Mouse (Mus musculus) T-helper 17 cell (primary cell): ENCODE data around the gene B4galnt2.
"Not testable (repeated sequence)": the region's sequence is repeated elsewhere in the genome, so short reads cannot be mapped to it uniquely, and the experiment has no call there.

Experiments used
- in situ Hi-C, 2 experiments: fragments of 300-600 bp; cut with MboI, MseI; formaldehyde crosslinking; loops; 1 replicate in 1 of 2; 2 replicates in 1 of 2; pipeline ENCODE4 v1.15.1; 2025; ENCODE audit warnings: high pct_unique_total_duplicates in 2 of 2

The B4galnt2 gene

DNA sequence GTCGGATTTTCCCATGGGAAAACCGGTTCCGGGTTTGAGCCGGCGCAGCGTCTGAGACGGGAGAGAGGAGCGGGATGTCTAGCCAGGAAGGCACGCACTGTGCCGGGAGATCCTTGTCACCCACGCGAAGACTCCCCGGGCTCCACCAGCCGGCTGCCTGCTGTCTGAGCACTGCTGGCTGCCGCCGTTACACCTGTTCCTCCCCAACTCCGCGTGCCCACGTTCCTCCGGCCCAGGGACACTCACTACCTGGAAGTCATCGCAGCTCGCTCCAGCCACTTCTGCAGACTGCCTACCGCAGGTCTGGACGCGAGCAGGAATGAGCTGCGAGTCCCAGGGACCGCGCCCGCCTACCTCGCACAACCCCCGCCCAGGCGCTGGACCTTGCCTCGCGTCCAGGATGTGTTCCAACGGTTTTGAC, at the start of gene B4galnt2:
TSS of gene B4galnt2 (minus strand) at position 321 of the 421 bp plus-strand sequence.
- in situ Hi-C loops: no loop called here

GRCm38 (mm10) chr11:95963304-95963703, 48.6 kb upstream of the B4galnt2 start:
- in situ Hi-C loops: no loop called here

DNA sequence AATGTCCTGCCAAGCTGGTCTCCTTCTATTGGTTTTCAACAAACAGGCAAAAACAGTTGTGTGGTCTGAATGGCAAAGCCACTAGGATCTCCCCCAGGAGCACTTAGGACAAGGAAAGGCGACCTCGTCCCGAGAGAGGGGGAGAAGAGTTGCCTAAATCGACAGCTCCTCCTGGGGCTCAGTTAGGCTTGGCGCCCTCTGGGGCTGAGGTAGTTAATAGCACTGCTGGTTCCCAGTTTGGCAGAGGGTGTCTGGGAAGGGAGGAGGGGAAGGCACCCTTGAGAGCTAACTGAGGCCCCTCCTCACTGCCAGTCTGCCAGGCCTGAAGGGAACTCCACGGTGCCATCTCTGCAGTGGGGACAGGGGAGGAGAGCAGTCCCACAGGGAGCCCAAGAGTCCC, 44.5 kb upstream of the B4galnt2 start:
- in situ Hi-C loops: no loop called here

GRCm38 (mm10) chr11:95958251-95958650, 43.6 kb upstream of the B4galnt2 start:
- in situ Hi-C loops: no loop called here

DNA sequence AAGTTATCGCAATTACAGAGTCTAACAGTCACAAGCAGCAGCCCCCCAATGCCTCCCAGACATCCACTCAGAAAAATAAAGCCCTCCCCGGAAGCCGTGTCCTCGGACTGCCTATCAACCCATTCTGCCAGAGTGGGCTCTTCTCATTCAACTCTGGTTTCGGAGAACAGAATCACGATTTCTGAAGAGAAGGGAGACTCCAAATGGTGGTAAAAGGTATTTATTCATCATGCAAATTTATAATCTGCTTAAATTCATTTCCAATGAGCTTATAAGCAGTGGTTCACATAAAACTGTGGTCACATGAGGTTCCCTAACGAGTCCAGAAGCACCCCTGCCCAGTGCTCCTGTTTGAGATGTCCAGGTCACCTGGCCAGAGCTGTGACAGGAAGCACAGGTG, 42.7 kb upstream of the B4galnt2 start:
- in situ Hi-C loops: no loop called here

GRCm38 (mm10) chr11:95953313-95953712, 38.6 kb upstream of the B4galnt2 start:
- in situ Hi-C loops: no loop called here

- in situ Hi-C loops: loop anchor here in 1 of 2 experiments (5.0 kb wide), 1 partner anchor 64 kb away; no protein-coding TSS in a partner anchor
Measured at GRCm38 (mm10) chr11:95945838-95946472, 31.3 kb upstream of the B4galnt2 start.

DNA sequence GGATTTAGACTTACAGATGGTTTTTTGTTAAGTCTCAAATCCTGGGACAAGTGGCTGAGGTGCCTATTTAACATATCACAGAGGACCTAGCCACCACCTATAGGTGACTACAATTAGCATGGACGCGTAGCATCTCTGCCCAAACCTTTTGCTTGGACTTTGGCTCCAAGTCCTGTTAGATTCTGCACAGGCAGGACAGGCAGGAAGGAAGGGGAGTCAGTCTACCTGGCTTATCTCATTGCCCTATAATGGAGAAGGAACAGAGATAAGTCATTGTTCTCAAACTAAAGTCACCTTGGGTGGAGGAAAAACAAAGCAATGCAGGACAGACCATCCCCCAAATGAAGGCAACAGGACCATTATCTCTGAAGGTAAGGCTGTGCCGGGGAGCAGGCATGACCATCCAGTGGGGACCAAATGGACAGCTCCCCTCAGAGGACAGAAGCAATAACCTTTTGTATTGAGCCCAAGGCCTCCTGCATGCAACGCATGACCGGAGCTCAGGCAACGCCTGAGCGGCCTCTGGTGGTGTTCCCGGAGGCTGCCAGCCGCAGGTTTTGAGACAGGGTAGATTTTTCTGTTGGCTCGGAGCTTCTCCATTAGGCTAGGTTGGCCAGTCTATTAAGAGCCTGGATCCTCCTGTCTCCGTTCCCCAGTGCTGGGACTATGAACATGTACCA, 25.3 kb upstream of the B4galnt2 start:
- in situ Hi-C loops: no loop called here

- in situ Hi-C loops: no loop called here
Measured at GRCm38 (mm10) chr11:95936409-95936808, 21.7 kb upstream of the B4galnt2 start.

- in situ Hi-C loops: not testable (repeated sequence)
Measured at GRCm38 (mm10) chr11:95932168-95932567, 17.5 kb upstream of the B4galnt2 start.

DNA sequence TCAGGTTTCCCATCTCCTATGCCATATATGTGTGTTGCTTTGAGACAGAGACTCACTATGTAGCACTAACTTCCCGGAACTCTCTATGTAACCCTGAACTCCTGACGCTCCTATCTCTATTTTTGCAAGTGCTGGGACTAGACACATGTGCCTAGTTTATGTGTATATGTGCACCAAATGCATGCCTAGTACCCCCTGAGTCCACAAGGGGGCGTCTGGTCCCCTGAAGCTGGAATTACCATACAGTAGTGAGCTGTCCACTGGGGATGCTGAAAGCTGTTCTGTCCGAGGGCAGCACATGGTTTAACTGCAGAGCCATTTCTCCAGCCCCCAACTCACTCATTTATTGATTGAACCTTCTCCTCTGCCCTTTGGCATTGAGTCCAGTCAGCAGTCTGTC, 11.7 kb upstream of the B4galnt2 start:
- in situ Hi-C loops: no loop called here

- in situ Hi-C loops: no loop called here
Measured at GRCm38 (mm10) chr11:95925976-95926375, 11.3 kb upstream of the B4galnt2 start.

GRCm38 (mm10) chr11:95924215-95924614, 9.5 kb upstream of the B4galnt2 start:
- in situ Hi-C loops: no loop called here

DNA sequence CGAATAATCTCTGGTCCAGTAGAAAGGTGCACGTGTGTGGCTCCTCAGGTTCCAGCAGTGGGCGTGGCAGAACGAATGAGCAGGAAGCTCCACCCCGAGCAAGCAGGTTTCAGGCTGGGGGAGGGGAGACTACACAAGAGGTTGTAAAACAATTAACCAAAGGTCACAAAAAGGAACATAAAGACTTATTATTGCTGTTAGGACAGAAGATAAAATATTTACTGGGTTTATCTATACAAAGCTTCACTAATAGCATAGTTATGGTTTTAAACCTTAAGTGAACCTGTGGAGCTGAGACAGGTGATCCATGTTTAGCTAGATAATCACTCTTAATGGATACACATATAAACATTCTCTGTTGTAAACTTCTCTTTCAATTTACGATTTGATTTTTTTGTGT, 8.8 kb upstream of the B4galnt2 start:
- in situ Hi-C loops: not testable (repeated sequence)

DNA sequence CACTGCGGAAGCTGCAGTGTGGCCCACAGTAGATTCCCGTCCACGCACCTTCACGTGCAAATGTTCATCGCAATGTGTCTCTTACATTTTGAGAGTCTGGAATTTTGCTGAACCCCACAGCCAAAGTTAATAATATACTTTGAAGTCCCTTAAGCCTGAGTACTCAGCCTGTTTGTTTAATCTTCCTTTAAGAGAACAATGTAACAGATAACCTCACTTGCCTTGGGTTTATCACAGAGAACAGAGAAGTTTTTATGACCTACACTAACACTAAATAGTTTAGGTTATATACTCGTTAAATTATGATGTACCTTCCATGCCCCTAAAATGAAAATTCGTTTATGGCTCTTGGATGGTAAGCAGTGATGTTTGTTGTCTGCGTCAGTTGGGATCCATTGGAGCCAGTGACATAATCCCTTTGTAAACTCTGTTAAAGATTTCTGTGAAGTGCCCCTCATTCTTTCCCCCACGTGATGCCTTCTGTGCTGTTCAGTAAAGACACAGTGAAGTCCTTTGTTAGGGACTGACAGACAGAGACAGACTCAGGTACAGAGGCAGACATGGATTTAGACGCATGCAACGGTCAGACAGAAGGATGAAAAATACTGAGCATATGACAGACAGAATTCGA, 7.4 kb upstream of the B4galnt2 start:
- in situ Hi-C loops: no loop called here

DNA sequence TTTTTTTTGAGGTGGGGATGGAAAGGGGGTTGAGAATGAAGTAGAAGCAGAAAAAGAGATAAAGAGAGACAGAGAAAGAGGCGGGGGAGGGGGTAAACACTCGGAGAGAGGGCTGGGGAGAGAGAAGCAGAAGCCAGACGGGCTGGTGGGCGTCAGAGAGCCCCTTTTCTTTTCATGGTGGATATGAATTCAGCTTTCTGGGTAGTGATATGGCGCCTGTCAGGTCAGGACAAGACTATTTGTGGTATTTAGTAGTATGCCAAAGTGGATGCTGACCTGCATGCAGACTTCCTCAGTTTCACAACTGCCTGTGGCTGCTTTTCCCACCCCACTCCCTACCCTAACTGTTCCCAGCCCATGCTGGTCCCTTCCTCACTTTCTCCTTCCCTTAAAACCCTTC, 1.7 kb upstream of the B4galnt2 start:
- in situ Hi-C loops: no loop called here

GRCm38 (mm10) chr11:95915006-95915710, 467 bp upstream of the B4galnt2 start:
- in situ Hi-C loops: no loop called here

DNA sequence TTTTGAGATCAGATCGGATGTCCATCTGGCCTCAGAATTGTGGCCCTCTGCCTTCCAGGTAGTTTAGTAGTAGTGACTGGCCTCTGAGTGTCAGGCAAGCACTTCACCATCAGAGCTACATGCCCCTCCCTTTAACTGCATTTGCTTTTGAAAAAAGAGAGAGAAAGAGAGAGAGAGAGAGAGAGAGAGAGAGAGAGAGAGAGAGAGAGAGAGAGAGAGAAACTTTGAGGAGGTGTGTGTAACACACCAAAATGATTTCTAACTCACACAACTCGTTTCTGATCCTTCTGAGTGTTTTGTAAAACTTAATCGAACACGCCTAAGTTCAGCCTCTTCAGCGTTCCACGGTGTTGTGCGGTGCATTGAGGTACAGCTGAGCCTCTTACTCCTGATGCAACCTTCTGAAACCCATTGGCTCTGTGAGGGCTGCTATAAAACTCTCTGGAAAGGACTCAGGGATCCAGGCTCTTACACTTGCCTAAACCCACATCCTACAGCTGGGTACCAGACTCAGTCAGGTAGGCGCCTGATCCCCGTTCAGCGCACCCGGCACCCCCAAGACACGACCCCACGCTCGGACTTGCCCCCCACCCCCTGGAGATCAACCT, 628 bp downstream of the B4galnt2 start:
- in situ Hi-C loops: no loop called here

GRCm38 (mm10) chr11:95911579-95911978, 3.1 kb downstream of the B4galnt2 start:
- in situ Hi-C loops: no loop called here

DNA sequence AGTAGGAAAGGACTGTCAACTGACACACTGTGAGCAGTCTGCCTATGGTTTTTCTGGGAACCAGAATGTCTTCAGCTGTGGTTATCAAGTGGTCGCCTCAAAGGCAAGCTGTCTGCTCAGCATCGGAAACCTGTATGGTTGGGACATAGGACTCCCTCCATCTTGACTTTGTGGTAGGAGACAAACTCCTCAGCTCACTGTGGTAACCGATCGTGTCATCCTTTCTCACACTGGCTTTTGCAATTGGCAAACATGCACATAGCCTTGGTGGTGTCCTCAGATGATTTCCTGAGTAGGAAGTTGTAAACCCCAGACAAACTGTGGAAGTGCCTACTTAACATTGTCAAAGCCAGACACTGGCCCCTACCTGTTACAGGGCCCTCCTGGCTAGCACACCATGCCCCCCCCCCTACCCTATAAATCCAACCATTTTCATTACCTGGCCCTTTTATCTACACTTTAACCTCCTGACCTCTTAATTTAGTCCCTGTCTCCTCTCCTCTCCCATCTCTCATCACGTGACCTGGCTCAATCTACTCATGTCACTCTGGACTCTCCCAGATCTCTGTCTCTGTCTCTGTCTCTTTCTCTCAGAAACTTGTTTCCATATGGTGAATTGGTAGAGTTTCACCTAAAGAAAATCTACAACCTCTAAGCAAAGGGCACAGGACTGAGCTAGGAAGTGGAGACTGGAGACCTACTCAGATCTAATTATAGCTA, 6.7 kb downstream of the B4galnt2 start:
- in situ Hi-C loops: no loop called here

DNA sequence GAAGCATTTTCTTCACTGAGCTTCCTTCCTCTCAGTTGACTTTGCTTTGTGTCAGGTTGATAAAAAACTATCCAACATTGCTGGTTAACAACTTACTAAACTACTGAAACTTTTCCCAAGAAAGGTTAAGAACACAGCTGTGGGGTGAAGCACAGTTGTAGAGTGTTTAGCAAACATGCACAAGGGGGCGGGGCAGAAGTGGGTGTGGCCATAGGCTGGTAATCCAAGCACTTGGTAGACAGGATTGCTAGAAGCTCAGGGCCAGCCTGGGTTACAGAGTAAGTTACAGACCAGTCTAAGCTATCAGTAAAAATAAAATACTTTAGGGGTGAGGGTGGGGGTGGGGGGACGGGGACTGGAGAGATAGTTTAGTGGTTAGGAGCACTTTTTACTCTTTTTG, 10.4 kb downstream of the B4galnt2 start:
- in situ Hi-C loops: no loop called here
